Mouse (Mus musculus) ES-Bruce4 (cell line): ENCODE results near the gene Pak4.

Experiments used
- CTCF ChIP-seq: IDR thresholded peaks from one replicate; pipeline ENCODE4 v1.8.1; 2011; ENCODE audit warnings: low read depth, low read length
- POLR2A ChIP-seq: IDR thresholded peaks from one replicate; pipeline ENCODE4 v1.8.1; 2011; ENCODE audit warnings: low read length; ENCODE audit not compliant: insufficient read depth

DNA sequence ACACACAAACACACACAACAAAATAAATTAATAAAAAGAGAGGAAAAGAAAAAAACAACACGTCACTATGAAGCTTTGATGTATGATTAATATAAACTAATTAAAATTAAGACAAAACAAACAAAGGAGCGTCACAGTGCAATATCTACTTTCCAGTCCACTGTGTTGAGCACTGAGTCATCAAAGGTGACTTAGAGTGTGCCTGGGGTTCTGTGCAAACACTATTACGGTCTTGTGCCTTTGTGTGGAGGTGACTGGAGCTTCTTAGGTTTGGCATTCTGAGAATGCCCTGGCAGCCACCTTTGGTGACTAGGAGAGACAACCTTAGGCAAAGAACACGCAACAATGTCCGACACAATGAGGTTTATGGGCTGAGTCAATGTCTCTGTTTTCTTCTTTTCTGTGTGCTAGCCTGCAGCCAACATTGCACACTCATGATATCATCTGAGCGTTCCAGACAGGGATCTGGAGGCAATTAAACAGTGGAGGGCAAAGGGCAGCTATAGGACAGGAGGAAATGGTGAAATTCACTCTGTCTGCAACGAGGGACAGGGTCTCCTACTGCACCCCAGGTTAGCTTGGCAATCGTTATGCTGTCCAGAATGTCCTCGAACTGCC is 21.2 kb upstream of the Pak4 start:
- TF ChIP-seq POLR2A, result no peak
- TF ChIP-seq CTCF, result no peak
